Mouse (Mus musculus) E14TG2a.4 (cell line): ENCODE results near the gene Spin1.

Experiments
- CTCF ChIP-seq: conservative IDR thresholded peaks from 2 replicates; pipeline ENCODE4 v1.5.1; 2014; ENCODE audit warnings: low read length
- NANOG ChIP-seq: IDR thresholded peaks from 2 replicates; pipeline ENCODE4 v1.6.1; 2014; ENCODE audit warnings: borderline replicate concordance, low read length, mixed read lengths
- POU5F1 ChIP-seq: IDR thresholded peaks from 2 replicates; pipeline ENCODE4 v1.6.1; 2014; ENCODE audit warnings: low read length, borderline replicate concordance

- TF ChIP-seq CTCF (no peak), POU5F1 (no peak), NANOG (no peak)
These were observed 1.1 kb downstream of the Spin1 start for GRCm38 (mm10) chr13:51101777-51102132.
